Mouse (Mus musculus): ENCODE data around the gene Tspan31.
"Not testable (repeated sequence)": the region's sequence is repeated elsewhere in the genome, so short reads cannot be mapped to it uniquely, and the experiment has no call there.

Tspan31 gene

DNA sequence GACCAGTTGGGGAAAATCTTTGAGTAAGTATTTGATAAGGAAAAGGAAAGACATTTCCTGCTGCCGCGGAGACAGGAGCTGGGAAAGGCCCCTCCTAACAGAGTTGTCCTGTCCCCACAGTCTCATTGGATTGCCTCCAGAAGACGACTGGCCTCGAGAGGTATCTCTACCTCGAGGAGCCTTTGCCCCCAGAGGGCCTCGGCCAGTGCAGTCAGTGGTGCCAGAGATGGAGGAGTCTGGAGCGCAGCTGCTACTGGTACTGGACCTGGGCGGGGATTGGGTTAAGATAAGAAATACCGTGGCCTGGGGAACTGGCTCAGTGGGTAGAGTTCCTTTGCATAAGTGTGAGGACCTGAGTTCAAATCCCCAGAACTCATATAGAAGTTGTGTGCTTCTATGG, 4.1 kb downstream of the Tspan31 start:
- TF ChIP-seq CTCF (conservative IDR thresholded peaks at IDR 0.05; ENCODE audit: low read length), result no peak
- no peak for TF ChIP-seq NANOG (IDR thresholded peaks at IDR 0.05; ENCODE audit: borderline replicate concordance, low read length)
- TF ChIP-seq POU5F1 (IDR thresholded peaks at IDR 0.05; ENCODE audit: borderline replicate concordance, low read length), result no peak
- Histone ChIP-seq H3K4me3 (replicated peaks; ENCODE audit: low read length) (peak overlapping the region; percentile 98), H3K4me1 (replicated peaks; ENCODE audit: low read depth, low read length) (peaks cover 80% of the 10 kb centered on the region), H3K36me3 (ENCODE audit: insufficient read depth, low read length) (peaks cover 53% of the 10 kb centered on the region), H3K27me3 (ENCODE audit: insufficient read depth, low read length) (no peaks in the 10 kb centered on the region), H3K9me3 (ENCODE audit: low read length) (no peaks in the 10 kb centered on the region)

DNA sequence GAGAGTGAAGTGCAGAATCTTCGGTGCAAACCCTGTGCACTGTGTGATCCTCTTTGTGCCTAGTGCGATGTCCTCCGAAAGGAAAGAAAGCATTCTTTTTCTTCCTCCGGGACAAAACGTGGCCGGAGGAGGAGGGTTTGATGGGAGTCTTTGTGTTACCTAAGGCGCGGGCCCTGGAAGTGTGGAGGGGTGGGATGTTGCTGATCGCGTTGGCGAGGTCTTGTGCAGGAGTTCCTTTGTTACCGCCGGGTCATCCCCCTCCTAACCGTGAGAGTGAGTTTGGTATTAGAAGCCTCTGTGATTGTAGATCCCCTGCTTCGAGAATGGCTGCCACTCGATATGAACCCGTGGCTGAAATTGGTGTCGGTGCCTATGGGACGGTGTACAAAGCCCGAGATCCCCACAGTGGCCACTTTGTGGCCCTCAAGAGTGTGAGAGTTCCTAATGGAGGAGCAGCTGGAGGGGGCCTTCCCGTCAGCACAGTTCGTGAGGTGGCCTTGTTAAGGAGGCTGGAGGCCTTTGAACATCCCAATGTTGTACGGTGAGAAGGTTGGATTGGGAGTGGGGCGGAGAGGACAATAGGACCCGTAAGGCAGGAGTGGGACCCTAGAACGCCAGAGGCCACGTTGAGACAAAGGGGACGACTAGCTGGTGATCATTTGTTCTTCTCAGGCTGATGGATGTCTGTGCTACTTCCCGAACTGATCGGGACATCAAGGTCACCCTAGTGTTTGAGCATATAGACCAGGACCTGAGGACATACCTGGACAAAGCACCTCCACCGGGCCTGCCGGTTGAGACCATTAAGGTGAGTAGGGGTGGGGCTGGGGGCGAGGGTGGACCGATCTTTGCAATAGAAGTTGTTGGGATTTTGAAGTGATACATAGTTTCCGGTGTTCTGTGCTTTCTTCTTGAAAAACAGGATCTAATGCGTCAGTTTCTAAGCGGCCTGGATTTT, 5.9 kb downstream of the Tspan31 start:
- peak overlapping the region; percentile 98 for H3K4me3 ChIP-seq (replicated peaks; ENCODE audit: low read length)
- H3K4me1 ChIP-seq (replicated peaks; ENCODE audit: low read depth, low read length), result peaks cover 75% of the 10 kb centered on the region
- H3K27me3 ChIP-seq (ENCODE audit: insufficient read depth, low read length), result no peaks in the 10 kb centered on the region
- peaks cover 52% of the 10 kb centered on the region for H3K36me3 ChIP-seq (ENCODE audit: insufficient read depth, low read length)
- no peaks in the 10 kb centered on the region for H3K9me3 ChIP-seq (ENCODE audit: low read length)
- TF ChIP-seq NANOG (IDR thresholded peaks at IDR 0.05; ENCODE audit: borderline replicate concordance, low read length) (no peak), CTCF (conservative IDR thresholded peaks at IDR 0.05; ENCODE audit: low read length) (no peak), POU5F1 (IDR thresholded peaks at IDR 0.05; ENCODE audit: borderline replicate concordance, low read length) (no peak)

DNA sequence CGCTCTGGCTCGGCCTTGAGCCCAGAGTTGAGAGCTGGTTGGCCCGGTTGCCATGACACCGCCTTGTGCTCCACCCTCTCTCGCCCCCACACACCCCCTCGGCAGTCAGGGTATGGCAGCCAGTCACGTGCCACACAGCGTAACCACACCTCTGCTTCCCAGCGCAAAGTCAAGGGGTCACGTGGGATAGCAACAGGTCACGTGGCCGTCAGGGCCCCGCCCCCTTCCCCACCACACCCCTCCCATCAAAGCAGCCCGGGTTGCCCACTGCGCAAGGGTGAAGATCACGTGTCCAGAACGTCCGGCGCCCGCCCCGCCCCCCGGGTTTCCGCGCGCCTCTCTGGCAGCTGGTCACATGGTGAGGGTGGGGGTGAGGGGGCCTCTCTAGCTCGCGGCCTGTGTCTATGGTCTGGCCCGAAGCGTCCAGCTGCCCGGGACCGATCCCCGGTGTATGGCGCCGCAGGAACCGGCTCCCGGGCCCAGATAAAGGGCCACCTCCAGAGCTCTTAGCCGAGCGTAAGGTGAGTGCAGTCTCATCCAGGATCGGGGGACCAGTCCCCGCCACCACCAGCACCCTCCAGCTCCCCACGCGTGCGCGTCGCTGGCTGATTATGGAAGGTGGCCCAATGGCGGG, 6.7 kb downstream of the Tspan31 start, which contains the start of gene Cdk4:
Gene Cdk4, plus strand, starts transcription at position 296 of the 634 bp plus-strand sequence.
- Histone ChIP-seq H3K4me3 (replicated peaks; ENCODE audit: low read length) (peak within 1 kb of the TSS; percentile 98), H3K4me1 (replicated peaks; ENCODE audit: low read depth, low read length) (peaks cover 74% of the 10 kb centered on the region), H3K9me3 (ENCODE audit: low read length) (no peaks in the 10 kb centered on the region), H3K36me3 (ENCODE audit: insufficient read depth, low read length) (peaks cover 43% of the 10 kb centered on the region), H3K27me3 (ENCODE audit: insufficient read depth, low read length) (peaks cover 6% of the 10 kb centered on the region)
- TF ChIP-seq NANOG (IDR thresholded peaks at IDR 0.05; ENCODE audit: borderline replicate concordance, low read length), result no peak
- TF ChIP-seq POU5F1 (IDR thresholded peaks at IDR 0.05; ENCODE audit: borderline replicate concordance, low read length), result no peak
- TF ChIP-seq CTCF (conservative IDR thresholded peaks at IDR 0.05; ENCODE audit: low read length), result no peak

GRCm38 (mm10) chr10:127062503-127062902, 7.6 kb downstream of the Tspan31 start:
- H3K4me3 ChIP-seq (replicated peaks; ENCODE audit: low read length), result 0 out of 2 replicates have a peak overlapping the region, but pooled peaks have one; percentile 27
- TF ChIP-seq CTCF (conservative IDR thresholded peaks at IDR 0.05; ENCODE audit: low read length), result no peak
- TF ChIP-seq POU5F1 (IDR thresholded peaks at IDR 0.05; ENCODE audit: borderline replicate concordance, low read length), result no peak
- no peak for TF ChIP-seq NANOG (IDR thresholded peaks at IDR 0.05; ENCODE audit: borderline replicate concordance, low read length)
- peaks cover 41% of the 10 kb centered on the region for H3K36me3 ChIP-seq (ENCODE audit: insufficient read depth, low read length)
- H3K27me3 ChIP-seq (ENCODE audit: insufficient read depth, low read length), result peaks cover 9% of the 10 kb centered on the region
- H3K9me3 ChIP-seq (ENCODE audit: low read length), result no peaks in the 10 kb centered on the region
- H3K4me1 ChIP-seq (replicated peaks; ENCODE audit: low read depth, low read length), result peaks cover 74% of the 10 kb centered on the region

GRCm38 (mm10) chr10:127062101-127062500, 8.0 kb downstream of the Tspan31 start:
- H3K36me3 ChIP-seq (ENCODE audit: insufficient read depth, low read length), result peaks cover 41% of the 10 kb centered on the region
- H3K4me3 ChIP-seq (replicated peaks; ENCODE audit: low read length); H3K9me3 ChIP-seq (ENCODE audit: low read length): not testable (repeated sequence)
- H3K4me1 ChIP-seq (replicated peaks; ENCODE audit: low read depth, low read length), result peaks cover 74% of the 10 kb centered on the region
- peaks cover 13% of the 10 kb centered on the region for H3K27me3 ChIP-seq (ENCODE audit: insufficient read depth, low read length)

- peaks cover 13% of the 10 kb centered on the region for H3K27me3 ChIP-seq (ENCODE audit: insufficient read depth, low read length)
- peaks cover 74% of the 10 kb centered on the region for H3K4me1 ChIP-seq (replicated peaks; ENCODE audit: low read depth, low read length)
- no peaks in the 10 kb centered on the region for H3K9me3 ChIP-seq (ENCODE audit: low read length)
- no peak for TF ChIP-seq POU5F1 (IDR thresholded peaks at IDR 0.05; ENCODE audit: borderline replicate concordance, low read length)
- no peak for TF ChIP-seq NANOG (IDR thresholded peaks at IDR 0.05; ENCODE audit: borderline replicate concordance, low read length)
- no peak for TF ChIP-seq CTCF (conservative IDR thresholded peaks at IDR 0.05; ENCODE audit: low read length)
- H3K4me3 ChIP-seq (replicated peaks; ENCODE audit: low read length), result no peak overlapping the region
- H3K36me3 ChIP-seq (ENCODE audit: insufficient read depth, low read length), result peaks cover 39% of the 10 kb centered on the region
These were observed 8.6 kb downstream of the Tspan31 start for GRCm38 (mm10) chr10:127061513-127061912.

DNA sequence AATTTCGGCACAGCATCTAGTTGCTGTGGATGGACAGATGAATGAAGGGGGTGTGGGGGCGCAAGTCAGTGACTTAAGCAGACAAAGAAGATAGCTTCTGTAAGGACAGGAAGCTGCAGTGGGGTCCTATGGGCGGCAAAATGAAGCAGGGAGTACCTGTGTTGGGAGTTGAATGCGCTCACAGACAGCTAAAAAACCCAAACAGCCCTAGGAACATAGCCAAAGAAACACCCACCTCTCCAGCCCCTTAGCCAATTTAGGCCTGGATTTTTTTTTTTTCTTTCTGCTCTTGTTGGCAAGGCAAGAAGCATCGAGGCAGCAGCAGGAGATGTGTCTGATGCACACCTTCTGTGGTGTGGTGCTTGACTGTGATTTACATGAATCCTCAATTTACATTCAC, 9.0 kb downstream of the Tspan31 start:
- peak overlapping the region; percentile 85 for H3K4me3 ChIP-seq (replicated peaks; ENCODE audit: low read length)
- peaks cover 13% of the 10 kb centered on the region for H3K27me3 ChIP-seq (ENCODE audit: insufficient read depth, low read length)
- no peak for TF ChIP-seq POU5F1 (IDR thresholded peaks at IDR 0.05; ENCODE audit: borderline replicate concordance, low read length)
- no peak for TF ChIP-seq NANOG (IDR thresholded peaks at IDR 0.05; ENCODE audit: borderline replicate concordance, low read length)
- TF ChIP-seq CTCF (conservative IDR thresholded peaks at IDR 0.05; ENCODE audit: low read length), result no peak

More for the DNA sequence above, 9.0 kb downstream of the Tspan31 start:
- Histone ChIP-seq H3K9me3 (ENCODE audit: low read length) (no peaks in the 10 kb centered on the region), H3K36me3 (ENCODE audit: insufficient read depth, low read length) (peaks cover 39% of the 10 kb centered on the region), H3K4me1 (replicated peaks; ENCODE audit: low read depth, low read length) (peaks cover 74% of the 10 kb centered on the region)
